11 mouse cellular contexts compared by ENCODE assay signal in genomic region chr11:101287306-101287705, GRCm38 (mm10). TPM values are rescaled to one million over a fixed set of nuclear protein-coding genes. Genes with fewer than 3 reads are reported as not detected.
DNase-seq lines count a peak whose midpoint lies in the region; ATAC-seq and TF ChIP-seq lines count a peak whose summit lies in the region.
"Had no signal": no experiment of that assay in that cellular context is flagged by ENCODE, and none has a peak within 500 bp of the region (broad histone marks: within the 10 kb centered on the region; RNA-seq: fewer than 3 reads in every experiment).

No protein-coding gene starts in this region.

- WGBS in lung, adult 2 months: 45% methylated on average over 9 of the region's 9 CpGs
- 84% methylated on average over 9 of the region's 9 CpGs for WGBS in hindbrain, postnatal 0 days
- 87% methylated on average over 9 of the region's 9 CpGs for WGBS in forebrain, postnatal 0 days

- H3K4me1 ChIP-seq in lung, adult 2 months (ENCODE audit: control insufficient read depth, insufficient read depth, low read length): no peaks in the 10 kb centered on the region
- no peaks in the 10 kb centered on the region for H3K4me1 ChIP-seq in hindbrain, postnatal 0 days (ENCODE audit: insufficient read depth, low read length)
- H3K4me1 ChIP-seq in forebrain, postnatal 0 days (ENCODE audit: insufficient read depth): no peaks in the 10 kb centered on the region
- H3K4me1 ChIP-seq: megakaryocyte, embryonic 14.5 days had no signal

- H3K9ac ChIP-seq in hindbrain, postnatal 0 days (replicated peaks; ENCODE audit: low read length): no peak overlapping the region
- H3K9ac ChIP-seq in forebrain, postnatal 0 days: no peak overlapping the region

- H3K9me3 ChIP-seq in hindbrain, postnatal 0 days (ENCODE audit: low read length): no peaks in the 10 kb centered on the region
- H3K9me3 ChIP-seq in forebrain, postnatal 0 days (ENCODE audit: low read length): no peaks in the 10 kb centered on the region
- H3K9me3 ChIP-seq: megakaryocyte, embryonic 14.5 days had no signal

- no peak for TF ChIP-seq CTCF in lung, adult 2 months (IDR thresholded peaks at IDR 0.05; ENCODE audit: insufficient read depth, low read length)
- TF ChIP-seq CTCF in hindbrain, postnatal 0 days (IDR thresholded peaks at IDR 0.05; ENCODE audit: low read depth): no peak
- TF ChIP-seq CTCF in forebrain, postnatal 0 days (IDR thresholded peaks at IDR 0.05; ENCODE audit: low read depth): no peak

- peak; percentile 10; the same call in 1 of the 2 replicates for TF ChIP-seq POLR2A in lung, adult 2 months (IDR thresholded peaks at IDR 0.05; ENCODE audit: borderline replicate concordance, extremely low read depth, low read depth, low read length)

- no peak overlapping the region for H3K27ac ChIP-seq in hindbrain, postnatal 0 days
- no peak overlapping the region for H3K27ac ChIP-seq in forebrain, postnatal 0 days (ENCODE audit: low read depth, low read length)

- H3K36me3 ChIP-seq in hindbrain, postnatal 0 days (ENCODE audit: insufficient read depth, low read length): peaks cover 25% of the 10 kb centered on the region
- H3K36me3 ChIP-seq in forebrain, postnatal 0 days (ENCODE audit: insufficient read depth): peaks cover 29% of the 10 kb centered on the region

- DNase-seq in ovary, postnatal 36 days (ENCODE audit: low spot score): peak; percentile 40
- no peak for DNase-seq in ovary, postnatal 14 days (ENCODE audit: low spot score)
- peak; percentile 55 for DNase-seq in adrenal gland, postnatal 10 days
- DNase-seq in lung, adult 2 months: no peak
- no peak for DNase-seq in hindbrain, postnatal 0 days (ENCODE audit: low spot score)
- no peak for DNase-seq in forebrain, postnatal 0 days
- DNase-seq: gastrocnemius, postnatal 10 days; kidney, postnatal 10 days; right cerebral cortex, postnatal 14 days had no signal

- H3K4me2 ChIP-seq in hindbrain, postnatal 0 days (ENCODE audit: low read depth, low read length): no peak overlapping the region
- H3K4me2 ChIP-seq in forebrain, postnatal 0 days (ENCODE audit: low read depth): no peak overlapping the region

- H3K4me3 ChIP-seq in lung, adult 2 months (replicated peaks; ENCODE audit: extremely low read depth, low read depth, low read length): no peak overlapping the region
- H3K4me3 ChIP-seq in hindbrain, postnatal 0 days (ENCODE audit: low read length): no peak overlapping the region
- H3K4me3 ChIP-seq in forebrain, postnatal 0 days (ENCODE audit: low read depth, low read length): no peak overlapping the region
- H3K4me3 ChIP-seq: megakaryocyte, embryonic 14.5 days had no signal

- H3K27me3 ChIP-seq in hindbrain, postnatal 0 days (ENCODE audit: insufficient read depth, low read length): no peaks in the 10 kb centered on the region
- no peaks in the 10 kb centered on the region for H3K27me3 ChIP-seq in forebrain, postnatal 0 days (ENCODE audit: insufficient read depth, low read length)
- H3K27me3 ChIP-seq: megakaryocyte, embryonic 14.5 days had no signal

- no peak for ATAC-seq in hindbrain, postnatal 0 days
- ATAC-seq in forebrain, postnatal 0 days: no peak
- no peak for ATAC-seq in erythroblast, adult 5-6 weeks (replicated peaks; ENCODE audit: low FRiP score, poor library complexity, severe bottlenecking)

RNA-seq across cellular contexts. Expression of gene Coa3, which starts 8.4 kb away (rescaled TPM):
- 10 to 100 TPM; 79.8 to 84.3 TPM for total RNA-seq in adrenal gland, postnatal 10 days (2021)
- polyA plus RNA-seq in lung, adult 2 months (2012; rRNA removed): 194 and 283 TPM in 2 replicates
- 146 and 154 TPM in 2 replicates for total RNA-seq in hindbrain, postnatal 0 days (2014; rRNA removed)
- 214 and 225 TPM in 2 replicates for polyA plus RNA-seq in hindbrain, postnatal 0 days (2015; fragmentation: Nextera tagmentation; extraction: Ambion mirVana)
- 110 and 140 TPM in 2 replicates for total RNA-seq in forebrain, postnatal 0 days (2014; rRNA removed)
- 208 and 233 TPM in 2 replicates for polyA plus RNA-seq in forebrain, postnatal 0 days (2015; fragmentation: Nextera tagmentation; extraction: Ambion mirVana)
- 12.3 and 29.8 TPM in 2 replicates for total RNA-seq in erythroblast, adult 5-6 weeks (2015; ENCODE audit: low replicate concordance)
- total RNA-seq in erythroblast, adult 5-6 weeks (2017; ENCODE audit: low replicate concordance): 5.3 and 10.6 TPM in 2 replicates

RNA-seq across cellular contexts. Expression of gene Cntd1, which starts 8.5 kb away (rescaled TPM):
- total RNA-seq in adrenal gland, postnatal 10 days (2021): 1 to 10 TPM in 1 of 2 experiments, under 1 TPM in 1; 0.63 to 1.4 TPM
- 0.22 and 0.59 TPM in 2 replicates for polyA plus RNA-seq in lung, adult 2 months (2012; rRNA removed)
- 0.10 TPM in 1 of 2 replicates, not detected in the other for total RNA-seq in hindbrain, postnatal 0 days (2014; rRNA removed)
- 0.66 and 0.89 TPM in 2 replicates for polyA plus RNA-seq in hindbrain, postnatal 0 days (2015; fragmentation: Nextera tagmentation; extraction: Ambion mirVana)
- total RNA-seq in forebrain, postnatal 0 days (2014; rRNA removed): 0.10 and 0.15 TPM in 2 replicates
- polyA plus RNA-seq in forebrain, postnatal 0 days (2015; fragmentation: Nextera tagmentation; extraction: Ambion mirVana): 0.36 and 0.61 TPM in 2 replicates
- total RNA-seq in erythroblast, adult 5-6 weeks (2015; ENCODE audit: low replicate concordance): 0.96 TPM in 1 of 2 replicates, not detected in the other
- total RNA-seq in erythroblast, adult 5-6 weeks (2017; ENCODE audit: low replicate concordance): 2.2 and 5.4 TPM in 2 replicates

RNA-seq across cellular contexts. Expression of gene Becn1, which starts 14.8 kb away (rescaled TPM):
- total RNA-seq in adrenal gland, postnatal 10 days (2021): 100 to 1,000 TPM; 132 to 133 TPM
- polyA plus RNA-seq in lung, adult 2 months (2012; rRNA removed): 70.3 and 97.9 TPM in 2 replicates
- total RNA-seq in hindbrain, postnatal 0 days (2014; rRNA removed): 71.1 and 95.3 TPM in 2 replicates
- polyA plus RNA-seq in hindbrain, postnatal 0 days (2015; fragmentation: Nextera tagmentation; extraction: Ambion mirVana): 140 and 145 TPM in 2 replicates
- total RNA-seq in forebrain, postnatal 0 days (2014; rRNA removed): 107 and 177 TPM in 2 replicates
- polyA plus RNA-seq in forebrain, postnatal 0 days (2015; fragmentation: Nextera tagmentation; extraction: Ambion mirVana): 133 and 145 TPM in 2 replicates
- total RNA-seq in erythroblast, adult 5-6 weeks (2015; ENCODE audit: low replicate concordance): 98.0 and 105 TPM in 2 replicates
- total RNA-seq in erythroblast, adult 5-6 weeks (2017; ENCODE audit: low replicate concordance): 362 and 618 TPM in 2 replicates

RNA-seq across cellular contexts. Expression of gene Wnk4, which starts 26.9 kb away (rescaled TPM):
- 1 to 10 TPM; 2.5 to 3.6 TPM for total RNA-seq in adrenal gland, postnatal 10 days (2021)
- 6.5 and 10.4 TPM in 2 replicates for polyA plus RNA-seq in lung, adult 2 months (2012; rRNA removed)
- total RNA-seq in hindbrain, postnatal 0 days (2014; rRNA removed): 1.5 and 2.5 TPM in 2 replicates
- 6.5 and 8.0 TPM in 2 replicates for polyA plus RNA-seq in hindbrain, postnatal 0 days (2015; fragmentation: Nextera tagmentation; extraction: Ambion mirVana)
- 3.2 and 5.4 TPM in 2 replicates for total RNA-seq in forebrain, postnatal 0 days (2014; rRNA removed)
- 7.8 and 9.1 TPM in 2 replicates for polyA plus RNA-seq in forebrain, postnatal 0 days (2015; fragmentation: Nextera tagmentation; extraction: Ambion mirVana)
- total RNA-seq in erythroblast, adult 5-6 weeks (2015; ENCODE audit: low replicate concordance): 2.3 and 17.7 TPM in 2 replicates
- total RNA-seq in erythroblast, adult 5-6 weeks (2017; ENCODE audit: low replicate concordance): 1.5 and 6.0 TPM in 2 replicates

RNA-seq across cellular contexts. Expression of gene Psme3, which starts 28.7 kb away (rescaled TPM):
- 100 to 1,000 TPM; 125 to 132 TPM for total RNA-seq in adrenal gland, postnatal 10 days (2021)
- 30.6 and 40.4 TPM in 2 replicates for polyA plus RNA-seq in lung, adult 2 months (2012; rRNA removed)
- total RNA-seq in hindbrain, postnatal 0 days (2014; rRNA removed): 68.3 and 71.1 TPM in 2 replicates
- polyA plus RNA-seq in hindbrain, postnatal 0 days (2015; fragmentation: Nextera tagmentation; extraction: Ambion mirVana): 78.2 and 83.9 TPM in 2 replicates
- total RNA-seq in forebrain, postnatal 0 days (2014; rRNA removed): 70.7 and 80.9 TPM in 2 replicates
- 78.2 and 88.0 TPM in 2 replicates for polyA plus RNA-seq in forebrain, postnatal 0 days (2015; fragmentation: Nextera tagmentation; extraction: Ambion mirVana)
- total RNA-seq in erythroblast, adult 5-6 weeks (2015; ENCODE audit: low replicate concordance): 797 and 835 TPM in 2 replicates
- total RNA-seq in erythroblast, adult 5-6 weeks (2017; ENCODE audit: low replicate concordance): 707 and 918 TPM in 2 replicates

Comparison
In these comparisons a context has a peak if more than half of its experiments do, and no peak if none do; other contexts are left out.
1. DNase-seq: peak in ovary, postnatal 36 days (single experiment) and adrenal gland, postnatal 10 days (single experiment); none in ovary, postnatal 14 days (single experiment), lung, adult 2 months (single experiment), hindbrain, postnatal 0 days (single experiment) and forebrain, postnatal 0 days (single experiment).